Mouse (Mus musculus) natural killer cell, adult 2 months (primary cell): ENCODE measurements around the gene Msh4.

Experiments used
- DNase-seq, 2 experiments: peaks; one replicate each; pipeline ENCODE4 v3.0.0; 2022; ENCODE audit warnings: low spot score in 2 of 2

Msh4 gene

DNA sequence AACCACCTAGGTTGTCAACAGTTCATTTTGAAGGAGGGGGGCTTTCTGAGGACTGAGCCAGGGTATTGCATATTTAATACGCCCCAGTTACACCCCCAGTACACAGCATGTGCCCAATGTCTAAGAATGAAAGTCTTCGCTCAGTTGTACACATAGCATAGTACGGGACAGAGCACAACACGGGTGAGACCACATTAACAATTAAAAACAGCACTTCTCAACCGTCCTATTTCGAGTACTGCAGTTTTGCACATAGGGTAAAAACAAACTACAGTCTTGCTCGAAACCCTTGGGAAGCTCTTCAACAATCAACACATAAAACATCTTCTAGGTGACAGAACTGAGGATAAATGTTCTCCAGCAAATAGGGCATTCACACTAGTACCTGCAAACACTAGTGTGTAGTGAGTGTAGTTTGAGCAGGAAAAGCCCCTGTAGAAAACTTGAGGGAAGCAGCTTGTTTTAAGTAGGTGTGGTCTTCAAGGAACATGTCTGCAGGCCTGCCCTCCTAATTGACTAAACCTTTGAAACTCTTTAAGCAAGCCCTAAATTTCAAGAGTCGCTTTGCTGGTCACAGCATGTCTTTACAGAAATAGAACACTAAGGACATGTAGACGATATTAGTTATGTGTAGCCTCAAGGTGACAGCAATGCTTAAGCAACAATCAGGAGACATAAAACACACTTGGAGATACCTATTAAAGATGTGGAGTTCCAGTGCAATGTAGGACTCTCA, at the start of gene Msh4:
TSS of gene Msh4 (minus strand) at position 3 of the 736 bp plus-strand sequence.
- no peak for DNase-seq

DNA sequence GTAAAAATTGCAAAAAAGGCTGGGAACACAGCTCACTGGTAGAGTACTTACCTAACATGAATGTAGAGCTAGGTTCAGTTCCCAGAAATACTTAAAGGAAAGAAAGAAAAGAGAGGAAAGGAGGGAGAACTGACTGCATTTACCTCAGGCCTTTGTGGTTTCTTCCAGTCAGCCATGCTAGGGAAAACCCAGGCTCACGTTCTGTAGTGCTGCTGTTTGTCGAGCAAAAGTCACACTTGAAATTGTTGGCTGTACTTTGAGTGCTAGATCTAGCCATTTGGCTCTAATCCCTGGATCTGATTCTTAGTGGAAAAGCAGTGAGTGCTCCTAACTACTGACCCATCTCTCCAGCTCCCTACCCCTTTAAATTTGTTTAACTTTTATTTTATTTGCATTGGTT, 42.2 kb upstream of the Msh4 start:
- DNase-seq, result no peak

DNA sequence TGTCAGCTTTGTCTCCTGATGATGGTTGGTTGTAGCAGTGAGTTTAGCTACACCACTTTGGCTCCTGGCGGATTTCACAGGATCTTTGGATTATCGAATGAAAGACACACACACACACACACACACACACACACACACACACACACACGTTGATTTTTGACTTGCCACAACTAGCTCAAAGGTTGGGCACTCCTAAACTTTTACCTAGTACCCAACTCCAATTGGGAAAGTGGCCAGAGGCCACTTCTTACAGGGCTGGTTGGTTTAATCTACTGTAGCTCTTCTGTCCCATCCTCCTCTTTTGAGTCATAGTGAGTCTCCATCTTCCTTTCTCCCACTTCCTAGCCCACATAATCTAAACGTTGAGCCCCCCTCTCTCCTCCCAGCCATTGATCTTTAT, 41.3 kb upstream of the Msh4 start:
- no peak for DNase-seq

DNA sequence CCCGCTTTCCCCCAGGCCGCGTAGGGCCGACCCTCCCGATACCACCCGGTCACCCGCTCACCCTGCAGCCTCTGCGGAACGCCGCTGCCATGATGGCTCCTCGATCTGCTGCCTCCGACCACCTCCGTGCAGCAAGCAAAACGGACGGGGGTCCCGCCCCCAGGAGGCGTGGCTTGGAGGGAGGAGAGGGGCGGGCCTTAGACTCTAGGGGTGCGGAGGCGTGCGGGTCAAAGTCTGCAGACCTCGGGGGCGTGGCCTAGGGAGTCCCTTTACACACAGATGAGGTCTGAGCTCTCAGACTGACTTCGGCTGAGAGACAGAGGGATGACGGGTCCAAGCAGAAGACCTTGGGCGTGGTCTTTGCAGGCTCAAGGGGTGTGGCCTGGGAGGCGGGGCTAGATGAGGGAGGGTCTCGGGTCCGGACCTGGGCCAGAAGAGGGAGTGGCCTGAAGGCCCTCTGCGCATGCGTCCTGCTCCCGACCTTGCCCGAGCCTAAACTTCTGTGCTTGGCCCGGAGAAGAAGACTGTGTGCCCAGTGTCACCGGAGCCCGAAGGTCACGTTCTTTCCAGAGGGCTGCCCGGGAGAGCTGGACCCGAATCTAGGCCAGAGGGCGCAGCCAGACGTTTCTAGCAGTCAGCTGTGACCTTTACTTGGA, 38.5 kb upstream of the Msh4 start, which contains the start of gene Acadm:
TSS of gene Acadm (minus strand) at position 298 of the 656 bp plus-strand sequence.
- DNase-seq, result peak; percentile 99

DNA sequence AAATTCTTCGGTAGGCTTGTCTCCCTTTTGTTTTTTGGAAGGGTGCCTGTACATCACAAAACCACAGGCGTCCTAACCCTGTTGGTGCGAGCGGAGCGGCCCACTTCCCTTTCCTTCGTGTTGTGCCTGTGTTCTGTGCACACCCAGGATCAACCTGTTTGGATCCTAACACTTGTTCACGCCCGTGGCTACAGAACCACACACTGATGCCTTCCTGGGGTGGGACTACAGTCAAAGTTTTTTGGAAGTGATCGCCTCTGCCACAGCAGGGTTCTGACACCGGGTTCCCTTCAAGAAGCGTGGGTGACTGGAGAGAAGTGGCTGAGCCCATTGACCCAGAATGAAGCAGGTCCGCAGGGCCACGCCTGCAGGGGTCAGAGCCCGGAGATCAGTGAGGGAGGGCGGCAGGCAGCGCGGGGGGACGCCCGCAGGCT, 38.0 kb upstream of the Msh4 start:
- no peak for DNase-seq

DNA sequence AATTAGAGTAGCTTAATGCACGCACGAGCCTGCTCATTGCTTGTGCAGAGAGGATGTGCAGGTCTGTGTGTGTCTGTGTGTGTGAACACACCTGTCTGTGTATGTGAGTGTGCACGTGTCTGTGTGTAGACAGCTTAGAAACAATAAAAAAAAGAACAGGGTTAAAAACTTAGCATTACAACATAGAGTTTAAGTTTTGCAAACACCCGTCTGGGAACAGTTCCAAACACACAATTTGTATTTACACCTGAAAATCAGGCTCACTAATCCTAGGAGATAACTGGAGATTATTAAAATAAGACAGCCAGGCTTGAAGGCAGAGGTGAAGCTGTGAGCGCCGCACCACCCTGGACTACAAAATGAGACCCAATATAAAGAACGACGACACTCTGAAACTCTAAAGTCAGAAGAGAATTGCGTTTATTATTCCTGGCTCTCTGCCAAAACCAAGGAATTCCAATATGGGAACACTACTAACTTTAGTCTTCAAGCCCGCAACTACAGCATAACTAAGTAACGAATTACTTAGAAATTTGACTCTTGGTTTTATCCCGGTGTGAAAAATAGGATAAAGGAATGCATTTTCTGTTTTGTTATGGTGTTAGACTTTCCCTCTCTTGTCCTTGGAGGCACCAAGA, 37.2 kb upstream of the Msh4 start:
- DNase-seq, result no peak

DNA sequence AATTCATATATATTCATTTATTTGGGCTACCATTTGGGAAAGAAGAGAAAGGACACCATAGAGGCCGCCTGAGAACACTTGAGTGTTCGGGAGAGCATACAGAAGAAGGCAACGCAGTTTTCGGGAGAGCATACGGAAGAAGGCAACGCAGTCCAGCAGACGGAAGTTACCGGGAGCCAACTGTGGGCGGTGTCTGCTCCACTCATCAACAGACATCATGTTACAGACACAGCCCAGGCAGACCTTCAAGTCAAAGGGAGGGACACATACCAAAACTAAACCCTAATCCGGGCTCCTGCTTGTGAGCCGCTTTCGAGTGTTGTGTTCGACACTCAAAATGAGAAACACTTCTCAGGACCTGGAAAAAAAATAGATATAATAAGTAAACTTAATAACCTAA, 35.7 kb upstream of the Msh4 start:
- DNase-seq, result no peak

DNA sequence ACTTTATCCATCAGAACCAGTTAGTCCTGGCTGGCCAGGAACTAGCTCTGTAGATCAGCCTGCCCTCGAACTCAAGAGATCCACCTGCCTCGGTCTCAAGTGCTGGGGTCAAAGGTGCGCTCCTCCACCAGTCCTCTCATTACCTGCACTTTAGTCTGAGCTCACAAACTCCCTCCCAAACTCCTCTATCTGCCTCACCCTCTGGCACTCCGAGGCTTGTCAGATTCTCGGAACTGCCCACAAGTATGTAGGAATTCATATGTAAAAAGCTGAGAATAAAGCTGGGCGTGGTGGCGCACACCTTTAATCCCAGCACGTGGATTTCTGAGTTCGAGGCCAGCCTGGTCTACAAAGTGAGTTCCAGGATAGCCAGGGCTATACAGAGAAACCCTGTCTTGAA, 34.5 kb upstream of the Msh4 start:
- DNase-seq, result no peak

DNA sequence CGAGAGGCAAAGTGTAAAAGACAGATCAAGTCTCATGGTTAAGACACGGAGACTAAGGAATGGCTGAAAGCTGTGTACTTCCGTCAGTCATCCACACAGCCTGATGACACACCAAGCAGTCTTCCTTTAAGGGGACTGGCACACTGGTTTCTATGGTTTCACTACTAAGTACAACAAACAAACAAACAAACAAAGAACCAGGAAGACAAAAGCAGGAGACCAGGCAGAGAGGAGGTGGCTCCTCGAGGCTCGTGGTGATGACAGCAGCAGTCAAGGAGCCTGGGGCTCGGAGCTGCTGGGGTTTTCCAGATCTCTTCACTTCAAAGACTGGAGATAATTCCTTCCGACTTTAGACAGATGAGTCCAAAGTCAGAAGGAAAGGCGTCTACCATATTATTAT, 34.1 kb upstream of the Msh4 start:
- DNase-seq, result no peak

DNA sequence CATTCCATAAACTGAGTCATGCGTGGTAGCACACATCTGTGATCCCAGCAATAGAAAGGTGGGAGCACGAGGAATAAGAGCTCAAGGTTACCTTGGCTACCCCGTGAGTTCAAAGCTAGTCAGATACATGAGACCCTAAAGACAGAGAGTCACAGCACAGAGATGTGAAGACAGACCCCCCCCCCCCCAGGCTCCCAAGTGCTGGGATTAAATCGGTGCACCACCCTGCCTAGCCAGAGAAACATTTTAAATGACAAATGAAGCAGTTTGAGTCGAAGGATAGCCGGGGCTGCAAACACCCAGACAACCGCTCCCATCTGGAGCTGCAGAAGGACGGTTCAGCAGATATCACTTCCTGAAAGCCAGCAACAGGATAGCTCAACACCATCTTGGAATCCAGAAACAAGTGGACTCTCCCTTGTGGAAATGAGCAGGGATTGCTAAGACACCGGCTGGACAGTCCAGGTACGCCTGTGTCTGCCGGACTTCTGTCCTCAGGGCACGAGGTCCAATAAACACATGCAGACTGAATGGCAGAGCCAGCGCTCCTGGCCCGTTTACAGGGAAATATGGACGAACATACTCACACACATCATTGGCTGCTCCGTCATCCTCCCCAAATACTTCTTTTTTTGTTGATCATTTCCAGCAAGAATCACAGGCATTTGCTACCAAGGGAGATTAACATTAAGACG, 31.3 kb upstream of the Msh4 start:
- no peak for DNase-seq

DNA sequence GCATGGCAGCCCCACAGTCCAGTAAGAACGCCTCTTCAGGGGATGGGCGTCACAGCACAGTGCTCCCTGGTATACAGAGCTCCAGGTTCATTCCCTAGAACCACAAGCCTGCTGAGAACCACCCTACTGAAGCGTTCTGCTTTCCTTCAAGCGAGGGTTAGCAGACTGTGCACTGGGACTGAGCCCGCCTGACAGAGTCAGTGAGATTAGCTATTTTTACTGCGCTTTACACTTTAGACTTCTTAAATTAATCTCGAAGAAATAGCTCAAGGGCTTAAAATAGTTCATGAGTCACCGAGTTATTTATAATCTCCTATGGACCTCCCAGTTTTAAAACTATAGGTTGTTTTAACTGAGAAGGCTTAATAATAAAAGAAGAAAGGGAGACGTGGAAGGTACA, 29.9 kb upstream of the Msh4 start:
- no peak for DNase-seq

DNA sequence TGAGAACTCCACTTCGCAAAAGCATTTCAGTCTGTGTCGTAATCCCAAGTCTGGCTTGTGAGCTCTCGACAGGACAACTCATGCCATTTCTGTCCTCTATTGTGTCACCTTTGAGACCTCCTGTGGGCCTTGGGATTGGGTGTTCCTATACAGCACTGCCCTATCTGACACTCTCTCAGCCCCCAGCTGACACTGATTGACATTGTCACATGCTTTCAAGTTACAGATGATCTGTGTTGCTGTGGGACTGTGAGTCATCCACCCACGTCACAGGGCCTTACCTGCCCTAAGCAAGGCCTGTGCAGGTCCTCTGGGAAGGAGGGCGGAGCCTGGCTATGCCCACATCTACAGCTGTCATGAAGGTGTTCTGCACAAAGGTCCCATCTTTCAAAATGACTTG, 26.5 kb upstream of the Msh4 start:
- no peak for DNase-seq

DNA sequence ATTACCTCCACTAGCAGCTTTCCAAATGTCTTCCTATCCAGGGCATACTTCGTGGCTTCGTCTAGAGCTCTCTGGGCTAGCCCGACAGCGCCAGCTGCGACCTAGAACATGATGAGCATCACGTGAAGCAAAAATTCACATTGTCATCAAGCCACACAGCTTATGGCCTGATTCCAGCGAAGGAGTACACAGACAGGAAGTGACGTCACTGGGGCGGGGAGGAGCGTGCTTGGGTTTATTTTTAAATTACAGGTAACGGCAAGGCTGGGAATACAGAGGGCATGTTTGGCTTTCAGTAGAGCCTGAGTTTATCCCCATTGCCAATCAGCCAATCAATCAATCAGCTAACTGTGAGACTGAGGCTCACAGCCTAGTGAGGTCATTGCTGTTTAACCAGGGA, 23.6 kb upstream of the Msh4 start:
- no peak for DNase-seq

DNA sequence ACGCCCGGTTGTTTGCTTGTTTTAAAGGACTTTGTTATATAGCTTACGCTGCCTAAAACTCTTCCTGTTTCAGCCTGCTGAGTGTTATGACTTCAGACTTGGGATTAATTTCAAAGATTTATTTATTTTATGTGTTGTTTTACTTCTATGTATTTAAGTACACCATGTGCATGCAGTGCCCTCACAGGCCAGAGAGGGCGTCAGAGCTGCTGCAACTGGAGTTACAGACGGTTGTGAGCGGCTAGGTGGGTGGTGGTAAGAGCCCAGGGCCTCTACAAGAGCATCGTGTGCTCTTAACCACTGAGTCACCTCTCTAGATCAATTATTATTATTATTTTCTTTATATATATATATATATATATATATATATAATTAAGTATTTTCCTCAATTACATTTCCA, 20.4 kb upstream of the Msh4 start:
- no peak for DNase-seq

DNA sequence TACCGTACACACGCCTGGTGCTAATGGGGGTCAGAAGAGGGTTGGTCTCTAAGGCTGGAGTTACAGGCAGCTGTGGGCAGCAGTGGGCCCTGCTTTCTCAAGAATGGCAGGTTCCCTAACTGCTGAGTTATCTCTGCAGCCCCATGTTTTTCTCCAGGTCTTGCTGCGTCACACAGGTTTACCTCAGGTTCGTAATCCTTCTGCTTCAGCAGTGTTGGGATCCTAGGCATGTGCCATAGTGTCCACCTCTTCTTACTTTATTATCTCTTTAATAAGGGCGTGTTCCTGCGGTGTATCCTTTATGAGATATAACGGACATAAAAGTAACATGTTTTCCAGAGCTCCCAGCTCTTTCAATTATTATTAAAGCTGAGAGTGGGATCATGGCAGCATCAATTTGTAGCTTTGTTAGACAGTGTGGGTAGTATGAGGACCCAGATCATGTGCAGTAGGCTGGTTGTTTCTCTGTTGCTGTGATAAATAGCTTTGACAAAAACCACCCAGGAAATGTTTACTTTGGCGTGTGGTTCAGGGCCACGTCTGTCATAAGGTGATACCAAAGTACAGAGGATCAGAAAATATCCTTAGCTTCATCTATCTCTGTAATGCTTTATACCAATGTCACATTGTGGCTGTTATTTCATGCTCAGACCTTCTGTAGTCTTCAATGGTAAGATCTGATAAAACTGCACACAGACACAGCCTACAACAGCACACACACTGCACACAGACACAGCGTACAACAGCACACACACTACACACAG, 15.4 kb upstream of the Msh4 start:
- DNase-seq, result no peak

DNA sequence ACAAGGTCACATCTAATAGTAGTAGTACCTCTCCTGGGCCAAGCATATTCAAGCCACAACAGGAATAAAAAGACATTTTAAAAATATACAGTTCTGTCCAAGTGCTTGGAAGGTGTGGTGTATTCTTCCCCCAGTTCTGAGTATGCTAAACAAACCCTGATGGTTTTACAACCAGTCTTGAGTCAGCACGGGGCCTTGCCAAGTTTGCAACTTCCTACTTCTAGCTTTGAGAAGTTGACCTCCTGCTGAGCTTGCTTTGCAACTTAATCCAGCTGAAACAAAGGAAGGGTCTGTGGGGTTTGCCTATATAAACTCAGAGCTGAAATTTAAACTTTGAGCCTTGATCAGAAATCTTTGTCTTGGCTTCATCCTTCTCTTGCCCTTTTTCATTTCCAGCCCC, 11.3 kb upstream of the Msh4 start:
- DNase-seq, result no peak

DNA sequence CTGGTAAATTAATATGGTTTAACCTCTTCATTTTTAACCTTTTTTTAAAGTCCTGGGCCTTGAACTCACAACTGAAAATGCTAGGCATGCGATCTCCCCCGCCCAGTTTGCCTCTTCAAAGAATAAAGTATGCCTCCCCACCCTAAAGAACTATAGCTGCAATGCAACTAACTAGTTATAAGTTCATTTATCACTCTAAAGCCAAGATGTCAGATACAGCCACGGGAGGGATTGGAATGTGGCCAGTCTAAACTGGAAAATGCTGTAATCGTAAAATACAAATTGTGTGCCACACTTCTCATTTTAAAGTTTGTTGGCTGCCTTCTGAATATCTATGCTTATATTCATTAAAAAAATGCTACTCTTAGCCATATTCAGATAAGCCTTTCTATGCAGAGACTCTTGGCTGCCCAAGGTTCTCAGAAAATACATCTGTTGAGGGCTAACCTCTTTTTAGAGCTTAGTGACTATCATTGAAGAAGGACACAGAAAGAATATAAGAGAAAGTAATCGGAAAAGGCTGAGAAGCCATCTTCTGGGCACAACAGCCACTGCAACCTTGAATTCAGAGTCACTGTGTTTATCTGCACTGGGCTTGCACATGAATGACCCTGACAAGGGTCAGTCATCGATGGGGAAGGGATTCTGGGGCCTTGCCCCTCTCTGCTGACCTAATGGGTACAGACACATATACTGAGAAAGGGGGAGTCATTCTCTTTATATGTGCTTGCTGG, 7.7 kb upstream of the Msh4 start:
- DNase-seq, result no peak

DNA sequence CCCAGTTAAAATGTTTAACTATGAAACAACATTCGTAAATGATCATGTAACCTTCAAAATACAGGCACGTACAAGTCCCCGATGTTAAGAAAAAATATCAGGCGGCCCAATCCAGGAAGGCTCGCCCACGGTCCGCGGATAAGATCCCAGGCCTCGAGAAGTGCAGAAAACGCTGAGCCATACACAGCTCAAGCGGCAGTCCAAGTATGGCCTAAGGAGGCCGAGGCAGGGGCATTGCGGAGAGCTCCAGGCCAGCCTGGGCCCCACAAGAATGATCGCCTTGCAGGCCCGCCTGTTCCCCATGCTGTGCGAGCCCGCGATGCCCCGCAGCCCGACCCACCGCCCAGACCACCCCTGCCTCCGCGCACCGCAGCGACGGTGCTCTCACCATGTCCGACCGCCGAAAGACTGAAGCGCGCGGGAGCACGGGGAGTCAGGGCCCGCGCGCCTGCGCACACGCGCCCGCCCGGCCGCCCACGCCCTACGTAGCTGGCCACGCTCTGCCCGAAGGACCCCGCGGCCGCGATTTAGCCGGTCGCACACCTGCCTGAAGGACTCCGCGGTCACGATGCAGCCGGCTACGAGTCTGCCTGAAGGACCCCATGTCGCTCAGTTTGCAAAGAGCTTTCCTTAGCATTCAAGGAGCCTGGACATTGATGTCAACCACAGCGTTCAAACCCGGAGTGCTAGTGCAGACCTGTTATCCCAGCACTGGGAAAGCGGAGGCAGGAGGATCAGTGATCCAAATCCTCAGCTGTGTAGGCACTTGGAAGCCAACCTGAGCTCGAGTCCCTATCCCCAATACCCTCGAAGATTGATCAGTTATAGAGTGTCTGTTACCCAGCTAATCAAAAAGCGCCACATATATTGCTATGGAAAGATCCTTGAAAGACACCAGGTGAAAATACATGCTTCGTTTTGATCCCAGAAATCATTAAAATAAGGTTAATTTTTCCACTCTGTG, 6.9 kb upstream of the Msh4 start, which contains the start of gene Rabggtb:
TSS of gene Rabggtb (minus strand) at position 464 of the 964 bp plus-strand sequence.
- peak; percentile 92 to 94 for DNase-seq

DNA sequence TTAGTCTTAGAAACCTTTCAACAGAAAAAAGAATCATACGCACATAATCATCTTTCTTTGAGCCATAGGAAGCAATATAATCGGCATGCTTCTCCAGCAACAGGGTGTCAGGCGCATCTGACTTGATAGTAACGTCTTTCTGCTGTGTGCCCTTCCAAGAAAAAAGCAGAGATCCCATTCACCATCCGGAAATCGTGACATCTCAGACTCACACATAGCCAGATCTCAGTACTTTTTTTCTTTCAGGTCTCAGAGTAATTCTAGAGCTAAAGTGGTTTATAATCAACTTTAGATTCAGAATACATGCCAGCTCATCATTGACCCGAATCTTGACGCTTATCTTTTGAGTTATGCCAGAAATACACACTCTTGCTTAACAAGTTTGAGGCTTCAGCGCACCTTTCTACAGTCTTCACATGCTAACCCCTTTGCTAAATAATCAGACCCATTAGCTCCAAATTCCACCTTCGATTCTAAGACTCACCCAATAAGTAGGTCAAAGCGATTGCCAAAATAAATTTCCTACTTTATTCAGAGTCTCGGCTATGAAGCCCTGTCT, 6.0 kb upstream of the Msh4 start:
- no peak for DNase-seq
